Mouse (Mus musculus): ENCODE data around the gene Pspc1. TPM values are rescaled to one million over a fixed set of nuclear protein-coding genes. Genes with fewer than 3 reads are reported as not detected.

The Pspc1 gene
- total RNA-seq, 2 experiments from 2014 or later, result 13.5 to 13.6 TPM

GRCm38 (mm10) chr14:56702644-56703043, 75.5 kb downstream of the Pspc1 start:
- no peak for DNase-seq

- no peak for DNase-seq
These were observed 80.3 kb downstream of the Pspc1 start for GRCm38 (mm10) chr14:56697836-56698235.

DNA sequence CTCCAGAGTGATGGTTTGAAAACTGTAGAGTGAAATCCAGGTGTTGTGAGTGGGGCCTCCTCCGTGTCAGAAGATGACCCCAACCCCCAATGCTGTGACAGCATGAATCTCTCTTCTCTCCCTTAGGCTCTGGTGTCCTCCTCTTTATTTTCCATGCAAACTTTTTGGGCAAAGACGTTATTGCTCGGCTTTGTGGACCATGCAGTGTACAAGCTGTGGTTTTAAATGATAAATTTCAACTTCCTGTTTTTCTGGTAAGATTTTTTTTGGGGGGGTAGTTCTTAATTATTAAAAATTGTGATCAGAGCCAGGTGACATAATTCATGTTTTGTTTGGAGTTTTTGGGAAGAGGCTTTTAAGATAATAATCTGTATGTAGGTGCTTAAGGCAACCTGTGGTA, 82.6 kb downstream of the Pspc1 start:
- DNase-seq, result no peak

DNA sequence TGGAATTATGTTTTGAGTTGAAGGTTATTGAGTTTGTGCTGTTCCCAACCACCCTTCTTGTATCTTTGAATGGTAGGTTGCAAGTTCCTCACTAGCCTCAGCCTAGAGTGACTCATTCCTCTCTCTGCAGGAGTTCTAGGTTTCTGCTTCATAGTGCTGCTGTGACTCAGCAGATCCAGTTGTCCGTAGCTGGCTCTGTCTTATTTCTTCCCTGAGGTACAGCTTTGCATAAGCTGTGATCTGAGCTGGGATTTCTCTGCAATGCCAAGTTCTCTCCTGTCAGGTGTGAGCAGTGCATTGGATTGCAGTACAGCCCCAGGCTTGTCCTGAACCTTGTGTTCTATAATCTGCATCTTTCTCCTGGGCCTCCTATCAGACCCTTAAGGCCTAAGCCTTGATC, 88.3 kb downstream of the Pspc1 start:
- no peak for DNase-seq

DNA sequence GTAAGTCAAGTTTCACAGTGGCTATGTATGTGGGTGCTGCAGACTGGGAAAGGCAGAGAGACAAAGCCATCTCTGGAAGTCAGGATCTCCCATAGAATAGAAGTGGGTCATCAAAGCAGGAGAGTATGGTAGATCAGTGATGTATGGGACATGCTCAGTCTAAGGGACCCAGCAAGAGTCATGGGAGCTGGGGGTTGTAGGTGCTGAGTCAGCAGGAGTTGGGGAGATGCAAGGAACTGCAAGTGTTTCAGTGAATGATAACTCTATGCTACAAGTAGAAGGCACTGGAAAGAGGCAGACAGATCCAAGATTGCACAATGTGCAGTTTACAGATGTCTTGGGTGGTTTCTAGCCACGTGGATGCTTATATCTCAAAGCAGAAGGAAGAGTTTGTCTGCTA, 89.0 kb downstream of the Pspc1 start:
- no peak for DNase-seq

DNA sequence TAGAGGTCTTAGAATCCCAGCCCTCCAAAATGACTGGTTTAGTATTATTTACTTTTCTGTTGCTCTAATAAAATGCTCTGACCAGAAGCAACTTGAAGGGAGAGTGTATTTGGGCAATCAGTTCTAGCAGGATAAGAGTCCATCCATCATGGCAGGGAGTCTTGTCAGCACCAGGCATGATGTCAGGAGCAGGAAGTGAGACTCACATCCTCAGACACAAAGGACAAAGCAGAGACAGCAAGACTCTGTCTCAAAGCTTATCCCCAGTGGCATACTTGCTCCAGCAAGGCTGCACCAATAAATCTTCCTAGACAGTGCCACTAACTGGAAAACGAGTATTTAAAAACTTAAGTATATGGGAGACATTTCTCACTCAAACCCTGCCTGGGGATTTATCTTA, 92.7 kb downstream of the Pspc1 start:
- DNase-seq, result no peak

Other genes with a start within 250 kb of the Pspc1 start
- gene Cenpj, start 202.9 kb downstream of the Pspc1 start, total RNA-seq (2021), result 1 to 10 TPM; 2.8 to 3.5 TPM
- 10 to 100 TPM; 31.7 to 33.3 TPM for gene Parp4, start 202.7 kb downstream of the Pspc1 start, total RNA-seq (2021)
- gene Mphosph8, start 110.1 kb downstream of the Pspc1 start, total RNA-seq (2021), result 10 to 100 TPM; 27.0 to 29.0 TPM
- gene Zmym5, start 33.4 kb upstream of the Pspc1 start, total RNA-seq (2021), result 10 to 100 TPM; 19.0 to 21.6 TPM
- 10 to 100 TPM; 26.1 to 29.4 TPM for gene Zmym2, start 108.3 kb upstream of the Pspc1 start, total RNA-seq (2021)